Comparison of ENCODE assay signal across 8 mouse cellular contexts in genomic region chr1:55027253-55027801, GRCm38 (mm10). TPM values are rescaled to one million over a fixed set of nuclear protein-coding genes. Genes with fewer than 3 reads are reported as not detected.
DNase-seq lines count a peak whose midpoint lies in the region; ATAC-seq and TF ChIP-seq lines count a peak whose summit lies in the region.

Gene Sf3b1, minus strand, starts transcription at chr1:55027481.

- no peaks in the 10 kb centered on the region for H3K27me3 ChIP-seq in forebrain, embryonic 15.5 days

- H3K9me3 ChIP-seq in ES-E14 (ENCODE audit: control insufficient read depth, insufficient read depth, low read depth, low read length), result no peaks in the 10 kb centered on the region
- no peaks in the 10 kb centered on the region for H3K9me3 ChIP-seq in forebrain, embryonic 15.5 days

- peak; percentile 92 for DNase-seq in ES-E14 (ENCODE audit: low read depth, low spot score)
- DNase-seq in cerebellum, adult 11-12 months, result peak; percentile 97
- DNase-seq in heart, postnatal 25 days (ENCODE audit: low spot score), result peak; percentile 94
- peak; percentile 92 to 97 for DNase-seq in layer of hippocampus, adult 18-20 months (ENCODE audit: low spot score in 2 of 2)
- peak; percentile 94 for DNase-seq in lung, adult 2 months
- DNase-seq in thymus, adult 18-20 months, result peak; percentile 94 to 96

- in situ Hi-C loops in ES-E14 (cut with MboI; ENCODE audit: low sequenced_read_pairs in 2 of 2, unreplicated experiment in 2 of 2), result no loop called here

- no peaks in the 10 kb centered on the region for H3K36me3 ChIP-seq in ES-E14 (ENCODE audit: control insufficient read depth, insufficient read depth, low read length, poor library complexity, severe bottlenecking)
- no peaks in the 10 kb centered on the region for H3K36me3 ChIP-seq in forebrain, embryonic 15.5 days

- peak within 1 kb of the TSS; percentile 85 for H3K4me2 ChIP-seq in forebrain, embryonic 15.5 days (replicated peaks)

- 1% methylated on average over 46 of the region's 46 CpGs for WGBS in forebrain, embryonic 15.5 days
- whole genome bisulfite sequencing in lung, adult 2 months, result 2% methylated on average over 46 of the region's 46 CpGs

- ATAC-seq in forebrain, embryonic 15.5 days (replicated peaks), result peak; percentile 99
- peak; percentile 90 for ATAC-seq in neutrophil, adult 5-6 weeks (ENCODE audit: extremely low read depth, insufficient number of reproducible peaks, low FRiP score, poor library complexity, severe bottlenecking)

- peak within 1 kb of the TSS; percentile 95 to 99 for H3K4me3 ChIP-seq in ES-E14 (ENCODE audit: insufficient read depth in 1 of 2, low read depth in 1 of 2, low read length in 2 of 2, poor library complexity in 1 of 2, severe bottlenecking in 1 of 2)
- peak within 1 kb of the TSS; percentile 77 for H3K4me3 ChIP-seq in forebrain, embryonic 15.5 days
- H3K4me3 ChIP-seq in lung, adult 2 months (replicated peaks; ENCODE audit: extremely low read depth, low read depth, low read length), result peak within 1 kb of the TSS; percentile 97

- peaks cover 2 to 16% of the 10 kb centered on the region in 2 experiments; a peak in 3 of 4 replicates for H3K4me1 ChIP-seq in ES-E14 (ENCODE audit: control insufficient read depth in 2 of 2, insufficient read depth in 2 of 2, low read length in 2 of 2, poor library complexity in 1 of 2)
- H3K4me1 ChIP-seq in forebrain, embryonic 15.5 days, result peaks cover 24% of the 10 kb centered on the region
- peaks cover 8% of the 10 kb centered on the region for H3K4me1 ChIP-seq in lung, adult 2 months (ENCODE audit: control insufficient read depth, insufficient read depth, low read length)

- no peak for TF ChIP-seq CTCF in lung, adult 2 months (IDR thresholded peaks at IDR 0.05; ENCODE audit: insufficient read depth, low read length)

- TF ChIP-seq POLR2A in lung, adult 2 months (IDR thresholded peaks at IDR 0.05; ENCODE audit: borderline replicate concordance, extremely low read depth, low read depth, low read length), result peak; percentile 93; the same call in 1 of the 2 replicates

- H3K27ac ChIP-seq in ES-E14 (ENCODE audit: insufficient read depth, low read depth, low read length, poor library complexity, severe bottlenecking), result peak within 1 kb of the TSS; percentile 85
- peak within 1 kb of the TSS; percentile 88 for H3K27ac ChIP-seq in forebrain, embryonic 15.5 days (replicated peaks)

- intact Hi-C loops in heart, postnatal 25 days (cut with DNase I), result loop anchor here (1.0 to 2.0 kb wide), 2 partner anchors 60 to 103 kb away; partner anchors contain the start of gene Mob4

- H3K9ac ChIP-seq in ES-E14 (ENCODE audit: insufficient read depth, low read depth, low read length, poor library complexity, severe bottlenecking), result peak within 1 kb of the TSS; percentile 98
- H3K9ac ChIP-seq in forebrain, embryonic 15.5 days (replicated peaks), result peak within 1 kb of the TSS; percentile 92

TF ChIP-seq in ES-E14, 5 proteins besides CTCF, POLR2A, EP300 and RAD21:
- TF ChIP-seq HCFC1 (IDR thresholded peaks at IDR 0.05; ENCODE audit: borderline replicate concordance, insufficient read depth, low read length), result peak; percentile 39; the same call in 1 of the 2 replicates
- TF ChIP-seq ZNF384 (IDR thresholded peaks at IDR 0.05; ENCODE audit: low read depth, low read length), result no peak
- TF ChIP-seq CHD2 (IDR thresholded peaks at IDR 0.05; ENCODE audit: low read depth, low read length), result no peak
- TF ChIP-seq MAFK (IDR thresholded peaks at IDR 0.05; ENCODE audit: insufficient read depth, low read depth, low read length), result no peak
- TF ChIP-seq ZC3H11A (IDR thresholded peaks at IDR 0.05; ENCODE audit: borderline replicate concordance, low read depth, low read length), result no peak
TF ChIP-seq in ES-E14: peak in this region for 1.

RNA-seq across cellular contexts. Expression of gene Sf3b1, which starts in this region (rescaled TPM):
- total RNA-seq in ES-E14 (2012; rRNA removed), result 139 and 164 TPM in 2 replicates
- 391 and 417 TPM in 2 replicates for polyA plus RNA-seq in forebrain, embryonic 15.5 days (2015; fragmentation: Nextera tagmentation; extraction: Ambion mirVana)
- total RNA-seq in heart, postnatal 25 days (2021), result 10 to 100 TPM; 69.3 to 87.4 TPM
- total RNA-seq in layer of hippocampus, adult 18-20 months (2021), result 100 to 1,000 TPM; 150 to 154 TPM
- polyA plus RNA-seq in lung, adult 2 months (2012; rRNA removed), result 27.3 and 50.8 TPM in 2 replicates
- 803 and 808 TPM in 2 replicates for total RNA-seq in neutrophil, adult 5-6 weeks (2017)

Comparison
In these comparisons a context has a peak if more than half of its experiments do, and no peak if none do; other contexts are left out.
1. Peak in every context shown above with its lines: DNase-seq, ATAC-seq, H3K4me3 ChIP-seq and H3K27ac ChIP-seq.